Mouse (Mus musculus): ENCODE results near the gene Rhox4a2.
"Not testable (repeated sequence)": the region's sequence is repeated elsewhere in the genome, so short reads cannot be mapped to it uniquely, and the experiment has no call there.

The Rhox4a2 gene

GRCm38 (mm10) chrX:37390548-37390947, at the start of gene Rhox4a2:
Rhox4a2 (plus strand) TSS chrX:37390848.
- DNase-seq (ENCODE audit: low read depth) = not testable (repeated sequence)

GRCm38 (mm10) chrX:37379728-37380127, 10.9 kb upstream of the Rhox4a2 start, which contains the start of gene Rhox3a2:
Rhox3a2 (plus strand) TSS chrX:37380028.
- DNase-seq (ENCODE audit: low read depth) = not testable (repeated sequence)

- DNase-seq (ENCODE audit: low read depth) = not testable (repeated sequence)
Observed at GRCm38 (mm10) chrX:37411767-37412166, 21.1 kb downstream of the Rhox4a2 start, which contains the start of gene Rhox2b. Rhox2b (plus strand) TSS chrX:37412067.

- DNase-seq (ENCODE audit: low read depth) = not testable (repeated sequence)
Observed at GRCm38 (mm10) chrX:37432194-37432593, 41.5 kb downstream of the Rhox4a2 start, which contains the start of gene Rhox4b. Rhox4b (plus strand) TSS chrX:37432494.
